Mouse (Mus musculus): ENCODE measurements around the gene Brix1.
A peak's percentile ranks its signal among the peaks of the same experiment; 100 is the strongest.

Brix1 gene

DNA sequence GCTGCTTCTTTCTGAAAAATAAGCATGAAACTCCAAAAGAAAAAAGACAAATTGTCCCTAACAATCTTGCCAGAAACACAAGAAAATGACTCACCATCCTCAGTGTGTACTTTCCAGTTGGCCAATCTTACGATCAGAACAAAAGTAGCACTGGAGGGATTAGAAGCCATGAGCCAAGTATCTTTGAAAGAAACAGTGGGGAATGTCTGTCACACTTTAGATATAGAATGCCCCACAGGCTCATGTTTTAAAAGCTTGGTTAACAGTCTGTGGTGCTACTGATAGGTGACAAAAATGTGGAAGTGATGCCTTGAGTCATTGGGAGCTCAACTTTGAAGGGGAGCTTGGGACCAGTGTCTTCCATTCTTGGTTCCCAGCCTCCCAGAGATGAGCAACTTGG, 43.5 kb downstream of the Brix1 start:
- no peak for DNase-seq

GRCm38 (mm10) chr15:10441493-10441892, 44.3 kb downstream of the Brix1 start:
- no peak for DNase-seq

DNA sequence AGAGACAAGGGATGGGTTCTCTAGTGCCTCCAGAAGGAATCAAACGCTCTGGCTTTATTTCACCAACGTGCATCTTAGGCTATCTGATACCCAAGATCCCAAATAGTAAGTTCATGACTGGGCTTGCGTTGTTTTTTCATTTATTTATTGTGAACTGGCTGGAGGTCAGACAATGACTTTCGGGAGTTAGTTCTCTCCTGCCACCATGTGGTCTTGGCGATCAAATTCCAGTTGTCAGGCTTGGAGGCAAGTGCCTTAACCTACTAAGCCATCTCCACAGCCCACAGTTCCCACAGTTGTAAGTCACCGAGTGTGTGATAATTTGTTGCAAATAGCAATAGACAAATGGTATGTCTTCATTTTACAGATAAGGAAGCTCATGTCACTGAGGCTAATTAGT, 45.8 kb downstream of the Brix1 start:
- peak; percentile 6 to 10 for DNase-seq

DNA sequence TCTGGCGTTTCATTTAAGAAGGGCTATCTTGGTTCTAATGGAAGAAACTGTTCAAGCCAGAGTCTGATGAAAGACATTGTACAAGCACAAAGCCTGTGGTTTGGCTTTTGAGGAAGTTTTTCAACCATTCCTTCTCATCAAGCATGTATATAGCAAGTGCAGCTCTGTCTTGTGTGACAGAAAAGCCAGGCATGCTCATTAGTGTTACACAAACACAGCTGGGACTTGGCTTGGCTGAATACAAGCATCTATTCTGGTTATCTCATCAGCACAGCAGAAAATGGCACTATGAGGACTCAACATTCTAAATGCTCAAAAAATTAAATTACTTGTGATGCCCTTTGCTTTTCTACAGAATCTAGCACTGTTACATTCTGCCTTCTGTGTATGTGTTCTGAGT, 48.9 kb downstream of the Brix1 start:
- no peak for DNase-seq

GRCm38 (mm10) chr15:10426545-10427266, 59.0 kb downstream of the Brix1 start:
- DNase-seq, result no peak

GRCm38 (mm10) chr15:10426124-10426523, 59.6 kb downstream of the Brix1 start:
- no peak for DNase-seq
